Mouse (Mus musculus) left cerebral cortex, adult 6 months (tissue): ENCODE data around the gene H2-Q1. TPM values are rescaled to one million over a fixed set of nuclear protein-coding genes. Genes with fewer than 3 reads are reported as not detected.

Experiments used
- long read RNA-seq, 2 experiments: library from polyadenylated mRNA; unstranded; transcript quantifications; one replicate each; pipeline ENCODE4 v2.0.0; 2019 to 2020
- polyA plus RNA-seq: library from polyadenylated mRNA; unstranded; fragments of <200 nt; fragmentation: Nextera tagmentation; gene quantifications from 2 replicates; pipeline ENCODE4 v1.2.3, GENCODE M21; 2021

The H2-Q1 gene
- 0.44 and 0.75 TPM in 2 replicates for polyA plus RNA-seq
- long read RNA-seq, experiment 1: 0 reads
- long read RNA-seq, experiment 2, partial matches to known transcripts: 1 of 1 reads
- long read RNA-seq, experiment 2, other reads (novel, unspliced or antisense): 0 of 1 reads

DNA sequence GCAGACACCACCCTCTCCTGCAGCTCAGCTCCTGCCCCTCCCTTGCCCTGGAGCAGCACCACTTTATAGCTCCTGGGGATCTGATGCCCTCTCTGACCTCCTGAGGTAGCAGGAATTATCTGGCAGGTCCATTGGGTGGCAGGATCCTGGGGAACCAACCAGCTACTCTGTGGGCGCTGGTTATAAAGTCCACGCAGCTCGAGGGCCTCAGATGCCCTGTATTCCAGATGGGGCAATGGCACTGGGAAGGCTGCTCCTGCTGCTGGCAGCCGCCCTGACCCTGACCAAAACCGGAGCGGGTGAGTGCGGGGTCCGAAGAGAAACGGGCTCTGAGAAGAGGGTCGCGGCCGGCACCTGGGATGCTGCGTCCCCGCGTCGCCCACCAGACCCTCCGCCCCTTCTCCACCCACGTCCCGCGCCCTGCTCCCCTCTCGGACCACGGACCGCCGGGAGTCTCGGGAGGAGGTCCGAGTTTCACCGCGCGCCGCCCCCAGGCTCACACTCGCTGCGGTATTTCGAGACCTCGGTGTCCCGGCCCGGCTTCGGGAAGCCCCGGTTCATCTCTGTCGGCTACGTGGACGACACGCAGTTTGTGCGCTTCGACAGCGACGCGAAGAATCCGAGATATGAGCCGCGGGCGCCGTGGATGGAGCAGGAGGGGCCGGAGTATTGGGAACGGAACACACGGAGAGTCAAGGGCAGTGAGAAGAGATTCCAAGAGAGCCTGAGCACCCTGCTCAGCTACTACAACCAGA, at the start of gene H2-Q1:
TSS of gene H2-Q1 (plus strand) at position 79 of the 755 bp plus-strand sequence.

DNA sequence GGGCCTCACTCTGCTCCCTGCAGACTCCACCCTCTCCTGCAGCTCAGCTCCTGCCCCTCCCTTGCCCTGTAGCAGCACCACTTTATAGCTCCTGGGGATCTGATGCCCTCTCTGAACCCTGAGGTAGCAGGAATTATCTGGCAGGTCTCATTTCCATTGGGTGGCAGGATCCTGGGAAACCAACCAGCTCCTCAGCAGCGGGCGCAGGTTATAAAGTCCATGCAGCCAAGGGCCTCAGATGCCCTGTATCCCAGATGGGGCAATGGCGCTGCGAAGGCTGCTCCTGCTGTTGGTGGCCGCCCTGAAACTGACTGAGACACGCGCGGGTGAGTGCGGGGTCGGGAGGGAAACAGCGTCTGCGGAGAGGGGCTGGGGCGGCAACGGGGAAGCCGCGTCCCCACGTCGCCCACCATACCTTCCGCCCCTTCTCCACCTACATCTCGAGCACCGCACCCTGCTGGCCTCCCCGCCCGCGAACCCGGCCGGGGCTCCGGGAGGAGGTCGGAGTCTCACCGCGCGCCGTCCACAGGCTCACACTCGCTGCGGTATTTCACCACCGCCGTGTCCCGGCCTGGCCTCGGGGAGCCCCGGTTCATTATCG, 22.0 kb downstream of the H2-Q1 start, which contains the start of gene H2-Q2:
TSS of gene H2-Q2 (plus strand) at position 172 of the 601 bp plus-strand sequence.

Other genes with a start within 250 kb of the H2-Q1 start
- 2.4 and 3.7 TPM in 2 replicates for gene Ly6g6e, start 243.5 kb upstream of the H2-Q1 start, polyA plus RNA-seq
- 1.6 and 2.3 TPM in 2 replicates for gene Ly6g6d, start 242.3 kb upstream of the H2-Q1 start, polyA plus RNA-seq
- gene Ly6g6f, start 234.8 kb upstream of the H2-Q1 start, polyA plus RNA-seq: 1.6 and 2.2 TPM in 2 replicates
- gene Abhd16a, start 231.1 kb upstream of the H2-Q1 start, polyA plus RNA-seq: 102 and 121 TPM in 2 replicates
- not detected in 2 replicates for gene Ly6g5c, start 212.1 kb upstream of the H2-Q1 start, polyA plus RNA-seq
- gene Ly6g5b, start 205.0 kb upstream of the H2-Q1 start, polyA plus RNA-seq: not detected in 2 replicates
- 21.2 and 22.7 TPM in 2 replicates for gene Gpank1, start 198.9 kb upstream of the H2-Q1 start, polyA plus RNA-seq
- gene Csnk2b, start 198.4 kb upstream of the H2-Q1 start, polyA plus RNA-seq: 240 and 277 TPM in 2 replicates
- gene D17H6S53E, start 194.0 kb upstream of the H2-Q1 start, polyA plus RNA-seq: 32.3 and 43.2 TPM in 2 replicates
- gene Apom, start 188.4 kb upstream of the H2-Q1 start, polyA plus RNA-seq: not detected in 2 replicates
- 59.0 and 84.6 TPM in 2 replicates for gene Bag6, start 185.2 kb upstream of the H2-Q1 start, polyA plus RNA-seq
- 14.9 and 37.9 TPM in 2 replicates for gene Prrc2a, start 155.5 kb upstream of the H2-Q1 start, polyA plus RNA-seq
- 32.2 and 36.1 TPM in 2 replicates for gene Aif1, start 144.3 kb upstream of the H2-Q1 start, polyA plus RNA-seq
- gene Lst1, start 132.0 kb upstream of the H2-Q1 start, polyA plus RNA-seq: 26.1 and 36.8 TPM in 2 replicates
- gene Ltb, start 126.0 kb upstream of the H2-Q1 start, polyA plus RNA-seq: 0.48 and 0.93 TPM in 2 replicates
- gene Tnf, start 118.4 kb upstream of the H2-Q1 start, polyA plus RNA-seq: not detected in 2 replicates
- 0.15 TPM in 1 of 2 replicates, not detected in the other for gene Lta, start 115.1 kb upstream of the H2-Q1 start, polyA plus RNA-seq
- not detected in 2 replicates for gene Gm16181, start 99.6 kb upstream of the H2-Q1 start, polyA plus RNA-seq
- 636 and 753 TPM in 2 replicates for gene Atp6v1g2, start 86.7 kb upstream of the H2-Q1 start, polyA plus RNA-seq
- gene Nfkbil1, start 84.6 kb upstream of the H2-Q1 start, polyA plus RNA-seq: 8.9 and 9.3 TPM in 2 replicates
- 165 and 169 TPM in 2 replicates for gene Ddx39b, start 78.7 kb upstream of the H2-Q1 start, polyA plus RNA-seq
- 62.8 and 80.2 TPM in 2 replicates for gene H2-D1, start 57.7 kb upstream of the H2-Q1 start, polyA plus RNA-seq
- 0.49 and 0.67 TPM in 2 replicates for gene H2-Q2, start 21.8 kb downstream of the H2-Q1 start, polyA plus RNA-seq
- 0.29 TPM in 1 of 2 replicates, not detected in the other for gene H2-Q4, start 59.2 kb downstream of the H2-Q1 start, polyA plus RNA-seq
- 1.5 and 1.7 TPM in 2 replicates for gene H2-Q6, start 104.4 kb downstream of the H2-Q1 start, polyA plus RNA-seq
- 2.5 and 3.5 TPM in 2 replicates for gene H2-Q7, start 118.8 kb downstream of the H2-Q1 start, polyA plus RNA-seq
- 0.18 and 0.22 TPM in 2 replicates for gene H2-Q10, start 149.7 kb downstream of the H2-Q1 start, polyA plus RNA-seq
- gene Pou5f1, start 185.6 kb downstream of the H2-Q1 start, polyA plus RNA-seq: not detected in 2 replicates
- 12.5 and 13.0 TPM in 2 replicates for gene Tcf19, start 196.4 kb downstream of the H2-Q1 start, polyA plus RNA-seq
- gene Cchcr1, start 196.7 kb downstream of the H2-Q1 start, polyA plus RNA-seq: 1.8 and 2.2 TPM in 2 replicates
- not detected in 2 replicates for gene Psors1c2, start 212.8 kb downstream of the H2-Q1 start, polyA plus RNA-seq
- gene Cdsn, start 231.7 kb downstream of the H2-Q1 start, polyA plus RNA-seq: 1.3 and 1.6 TPM in 2 replicates
- gene 2300002M23Rik, start 247.0 kb downstream of the H2-Q1 start, polyA plus RNA-seq: not detected in 2 replicates